Mouse (Mus musculus) lung, adult 18-20 months (tissue): ENCODE results near the gene Gm20388.
"Not testable (repeated sequence)": the region's sequence is repeated elsewhere in the genome, so short reads cannot be mapped to it uniquely, and the experiment has no call there.

Experiments
- DNase-seq, 2 experiments: peaks; one replicate each; pipeline ENCODE4 v3.0.0; 2022; ENCODE audit warnings: mixed read lengths in 2 of 2

The Gm20388 gene

DNA sequence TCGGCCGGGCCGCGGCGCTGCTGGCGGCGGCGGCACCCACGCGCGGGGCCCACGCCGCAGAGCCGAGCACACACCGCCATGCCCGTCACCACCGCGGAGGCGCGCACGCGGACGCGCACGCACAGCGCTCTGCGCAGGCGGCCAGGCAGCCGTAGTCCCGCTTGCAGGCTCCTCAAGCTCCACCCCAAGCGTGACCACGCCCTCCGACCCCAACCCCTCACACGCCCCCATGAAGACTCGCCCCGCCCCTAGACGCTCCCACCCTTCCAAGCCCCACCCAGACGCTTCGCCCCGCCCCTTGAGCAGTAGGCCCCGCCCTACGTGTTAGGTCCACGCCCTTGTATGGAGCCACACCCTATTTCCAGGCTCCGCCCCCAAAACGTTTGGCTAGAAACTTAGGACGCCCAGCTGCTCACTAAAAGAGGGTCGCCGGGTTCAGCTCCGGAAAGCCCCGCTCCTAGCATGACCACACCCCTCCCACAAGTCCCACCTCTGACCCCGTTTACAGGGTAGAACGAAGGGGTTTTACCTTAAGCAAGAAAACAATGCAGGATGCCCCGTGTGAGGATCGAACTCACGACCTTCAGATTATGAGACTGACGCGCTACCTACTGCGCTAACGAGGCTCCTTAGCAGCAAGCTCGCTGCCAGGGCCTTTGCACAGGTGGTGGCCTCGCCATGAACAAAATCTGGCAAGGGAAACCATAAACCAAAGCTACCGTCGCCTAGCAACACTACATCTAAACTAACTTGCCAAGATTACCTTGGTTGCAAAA lies 1668.2 kb downstream of the Gm20388 start, which contains the start of gene Fbxo31:
Fbxo31 (minus strand) TSS at position 131 of the 776 bp plus-strand sequence.
- peak; percentile 91 to 93 for DNase-seq

DNA sequence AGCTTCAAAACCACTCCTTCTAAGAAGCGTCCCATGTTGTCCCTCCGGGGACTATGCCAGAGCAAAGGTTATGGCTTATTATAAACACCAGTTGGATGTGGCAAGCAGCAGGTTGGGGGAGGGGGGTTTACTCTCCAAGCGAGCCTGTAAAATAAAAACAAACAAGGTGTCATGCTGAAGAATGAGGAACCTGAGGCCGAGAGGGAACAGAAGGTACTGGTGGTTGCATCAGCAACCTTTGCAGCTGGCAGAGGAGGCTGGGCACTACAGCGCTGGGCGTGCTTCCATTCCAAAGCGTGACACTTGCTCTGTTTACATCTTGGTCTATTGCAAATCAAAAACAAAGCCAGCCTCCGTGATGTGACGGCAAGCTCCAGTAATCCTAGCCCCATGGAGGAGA lies 1669.8 kb downstream of the Gm20388 start:
- peak; percentile 75 to 88 for DNase-seq

GRCm38 (mm10) chr8:121583653-121584052 lies 1673.0 kb downstream of the Gm20388 start:
- DNase-seq = peak in 1 of 2 experiments; percentile 54

DNA sequence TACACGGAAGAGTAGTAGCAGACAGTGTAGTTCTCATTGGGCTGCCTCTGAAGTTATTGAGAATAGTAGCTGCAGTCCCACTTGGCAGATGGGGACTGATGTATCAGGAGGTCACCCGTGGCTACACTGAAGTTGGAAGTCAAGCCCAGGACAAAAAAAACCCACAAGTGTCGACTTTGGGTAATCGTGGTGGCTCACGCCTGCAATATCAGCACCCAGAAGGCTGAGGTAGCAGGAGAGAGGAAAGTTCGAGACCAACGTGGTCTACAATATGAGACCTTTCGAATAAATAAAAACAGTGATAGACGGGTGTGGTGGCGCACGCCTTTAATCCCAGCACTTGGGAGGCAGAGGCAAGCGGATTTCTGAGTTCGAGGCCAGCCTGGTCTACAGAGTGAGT lies 1674.1 kb downstream of the Gm20388 start:
- no peak for DNase-seq

- peak; percentile 99 to 100 for DNase-seq
Measured at GRCm38 (mm10) chr8:121585159-121585825, 1674.7 kb downstream of the Gm20388 start.

DNA sequence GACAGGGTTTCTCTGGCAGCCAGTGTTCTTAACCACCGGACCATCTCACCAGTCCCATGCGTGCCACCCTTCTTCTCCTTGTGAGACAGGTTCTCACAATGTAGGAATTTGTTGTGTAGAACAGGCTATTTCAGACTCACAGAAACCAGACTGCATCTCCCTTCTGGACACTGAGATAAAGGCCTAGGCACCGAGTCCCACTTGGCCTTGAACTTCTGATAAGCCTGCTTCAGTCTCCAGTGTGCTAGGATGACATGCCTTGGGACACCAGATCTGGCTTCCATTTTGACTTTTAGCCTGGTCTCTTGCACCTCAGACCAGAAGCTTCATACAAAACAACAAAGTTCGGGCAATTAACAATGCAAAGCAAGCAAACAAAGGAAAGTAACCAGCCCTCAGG lies 1678.1 kb downstream of the Gm20388 start:
- DNase-seq = no peak

DNA sequence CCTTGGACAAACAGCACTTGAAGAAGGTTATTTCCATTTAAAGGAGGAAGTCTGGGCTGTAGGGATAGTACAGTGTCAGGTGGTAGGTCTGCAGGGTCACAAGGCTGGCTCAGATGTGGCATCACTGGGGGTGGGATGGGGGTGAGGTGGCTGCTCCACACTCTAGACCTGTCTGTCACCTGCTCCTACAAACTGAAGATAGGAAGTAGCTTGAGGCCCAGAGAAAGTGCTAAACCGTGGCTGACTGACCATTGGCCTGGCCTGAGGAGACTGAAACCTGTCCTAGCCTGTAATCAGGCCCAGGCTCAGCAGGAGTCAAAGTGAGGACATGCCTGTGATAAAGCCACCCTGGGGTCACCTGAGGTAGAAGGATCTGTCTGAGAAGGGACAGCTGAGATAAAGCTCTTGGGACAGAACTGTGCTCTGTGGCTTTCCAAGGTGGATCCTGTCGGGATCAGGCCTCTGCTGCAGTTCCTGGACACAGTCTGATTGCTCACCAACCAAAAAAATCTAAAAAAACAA lies 1678.6 kb downstream of the Gm20388 start:
- no peak for DNase-seq

DNA sequence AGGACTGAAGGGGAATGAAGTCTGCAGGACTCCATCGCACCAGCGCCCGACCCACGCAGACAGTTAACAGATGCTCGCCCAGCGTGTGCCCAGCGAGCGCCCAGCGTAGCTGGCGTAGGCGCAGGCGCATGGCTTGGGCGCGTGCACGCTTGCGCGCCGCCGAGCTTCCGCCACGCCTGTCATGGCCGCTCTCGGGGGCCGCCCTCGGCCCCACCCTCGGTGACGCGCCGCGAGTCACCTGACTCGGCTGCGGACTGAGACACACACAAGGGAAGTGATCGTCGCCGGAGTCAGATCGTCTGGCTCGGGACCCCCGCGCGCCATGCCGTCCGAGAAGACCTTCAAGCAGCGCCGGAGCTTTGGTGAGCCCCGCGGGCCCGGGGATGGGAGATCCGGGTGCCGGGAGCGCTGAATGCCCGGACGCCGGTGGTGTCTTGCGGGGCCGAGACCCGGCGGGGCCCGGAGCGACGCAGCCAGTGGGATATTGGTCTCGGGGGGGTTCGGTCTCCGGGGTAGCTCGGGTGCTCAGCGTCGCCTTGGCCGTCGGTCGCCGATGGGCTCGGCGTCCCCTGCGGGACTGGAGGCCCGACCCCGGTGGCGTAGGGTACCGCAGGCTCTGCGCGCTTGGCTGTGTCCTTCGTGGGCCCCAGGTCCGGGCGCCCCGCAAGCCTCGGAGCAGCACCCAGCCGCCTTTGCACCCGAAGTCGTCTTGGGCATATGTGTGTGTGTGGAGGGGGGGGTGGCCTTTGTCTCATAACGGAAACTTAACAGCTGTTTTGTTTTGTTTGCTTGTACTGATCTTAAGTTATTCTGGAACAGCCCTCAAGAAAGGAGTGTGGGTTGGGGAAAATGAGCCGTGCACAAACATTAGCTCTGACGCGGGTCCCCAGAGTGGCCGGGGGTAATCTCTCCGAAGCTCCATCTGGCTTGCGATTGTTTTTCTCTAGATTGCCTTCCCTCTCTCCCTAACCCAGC lies 1679.8 kb downstream of the Gm20388 start, which contains the start of gene Map1lc3b:
Map1lc3b (plus strand) TSS at position 159 of the 975 bp plus-strand sequence.
- peak; percentile 93 for DNase-seq

DNA sequence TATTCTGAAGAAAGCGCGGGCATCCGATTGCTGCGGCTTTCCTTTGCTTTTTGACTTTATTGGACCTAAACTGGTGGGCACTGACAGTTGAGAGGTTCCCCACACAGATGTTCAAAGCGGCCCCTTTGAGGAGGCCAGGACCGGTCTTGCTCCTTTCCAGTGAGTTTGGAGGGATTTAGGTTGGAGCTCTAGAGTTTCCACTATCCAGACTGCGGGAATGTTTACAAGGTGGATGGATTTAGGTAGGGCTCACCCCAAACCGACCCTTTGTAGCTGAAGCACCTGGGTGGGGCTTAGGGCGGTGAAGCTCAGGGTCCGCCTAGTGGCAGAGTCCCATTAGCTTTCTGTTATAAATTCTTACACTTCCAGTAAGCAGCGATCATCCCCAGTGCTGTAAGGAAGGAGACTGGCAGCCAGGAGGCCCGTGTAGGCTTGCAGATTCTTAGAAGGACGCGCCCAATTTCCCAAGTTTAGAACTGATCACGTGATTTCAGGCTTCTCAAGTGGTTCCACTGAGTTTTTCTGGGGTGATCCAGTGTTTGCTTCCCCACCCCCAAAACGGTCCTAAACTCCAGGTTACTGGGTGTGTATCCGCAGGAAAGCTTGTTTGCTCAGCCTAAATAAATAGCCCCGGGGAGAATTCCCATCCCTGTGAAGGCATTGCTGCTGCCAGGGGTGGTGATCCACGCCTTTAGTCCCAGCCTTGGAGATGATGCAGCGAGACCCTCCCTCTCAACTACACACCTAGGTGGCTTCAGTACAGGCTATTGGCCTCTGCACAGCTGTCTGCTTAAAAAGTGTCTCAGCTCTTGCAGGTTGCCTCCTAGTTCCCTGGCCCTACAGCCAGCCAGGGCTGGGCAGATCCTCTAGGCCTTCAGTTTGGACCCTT lies 1680.8 kb downstream of the Gm20388 start:
- peak; percentile 49 to 73 for DNase-seq

- DNase-seq = no peak
Measured at GRCm38 (mm10) chr8:121593293-121593692, 1682.7 kb downstream of the Gm20388 start.

GRCm38 (mm10) chr8:121593983-121594382 lies 1683.3 kb downstream of the Gm20388 start:
- peak in 1 of 2 experiments; percentile 68 for DNase-seq

DNA sequence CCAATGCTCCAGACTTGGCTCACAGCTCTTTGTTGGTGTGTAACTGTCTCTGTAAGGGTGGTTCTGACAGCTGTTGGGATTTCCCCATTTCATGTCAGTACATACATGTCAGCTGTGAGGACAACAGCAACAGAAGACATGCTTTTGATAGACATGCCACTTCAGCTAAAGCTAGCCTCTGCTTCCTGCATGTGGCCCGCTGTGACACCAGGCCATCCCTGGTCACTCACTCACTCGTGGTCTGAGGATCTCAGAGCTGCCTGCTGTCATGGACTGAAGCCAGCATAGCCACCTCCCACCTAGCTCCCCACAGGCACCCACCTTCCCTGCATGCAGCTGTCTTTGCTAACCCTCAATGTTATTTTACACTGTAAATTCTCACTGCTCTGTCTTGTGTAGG lies 1686.9 kb downstream of the Gm20388 start:
- DNase-seq = not testable (repeated sequence)

- DNase-seq = no peak
Measured at GRCm38 (mm10) chr8:121598190-121598589, 1687.5 kb downstream of the Gm20388 start.

- DNase-seq = peak; percentile 83 to 88
Measured at GRCm38 (mm10) chr8:121598892-121599291, 1688.3 kb downstream of the Gm20388 start.

GRCm38 (mm10) chr8:121599842-121600241 lies 1689.2 kb downstream of the Gm20388 start:
- DNase-seq = no peak

DNA sequence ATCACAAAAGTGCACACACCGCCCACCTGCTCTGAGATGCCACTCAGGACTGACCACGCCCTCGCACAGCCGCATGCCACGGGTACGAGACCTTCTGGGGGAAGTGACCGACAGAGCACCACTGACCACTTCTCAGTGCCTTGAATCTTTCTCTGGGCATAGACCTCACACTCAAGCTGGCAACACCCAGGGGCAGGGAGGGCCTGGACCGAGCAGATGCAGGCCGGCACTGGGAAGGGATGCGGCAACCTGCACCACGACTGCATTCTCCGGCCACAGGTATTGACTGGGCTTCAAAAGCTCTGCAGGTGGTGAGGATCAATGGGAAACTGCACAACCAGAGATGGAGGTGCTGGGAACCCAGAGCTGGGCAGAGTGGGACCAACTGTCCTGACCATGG lies 1691.8 kb downstream of the Gm20388 start:
- no peak for DNase-seq

DNA sequence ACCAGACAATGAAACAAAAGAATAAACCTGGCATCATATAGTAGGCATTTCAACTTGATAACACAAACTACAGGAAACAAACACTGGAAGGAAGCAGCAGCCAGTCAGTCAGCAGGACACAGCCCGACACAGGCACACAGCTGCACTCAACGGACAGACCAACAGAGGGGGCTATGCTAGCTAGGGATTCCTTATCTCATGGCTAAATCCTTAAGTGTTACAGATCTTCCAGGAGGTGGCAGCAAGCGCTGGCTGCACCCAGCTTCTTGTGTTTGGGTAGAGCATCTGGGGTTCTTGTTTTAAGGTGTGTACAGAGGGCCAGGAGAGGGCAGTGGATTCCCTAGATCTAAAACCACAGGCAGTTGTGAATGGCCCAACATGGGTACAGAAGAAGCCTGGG lies 1692.2 kb downstream of the Gm20388 start:
- DNase-seq = peak; percentile 79 to 87

DNA sequence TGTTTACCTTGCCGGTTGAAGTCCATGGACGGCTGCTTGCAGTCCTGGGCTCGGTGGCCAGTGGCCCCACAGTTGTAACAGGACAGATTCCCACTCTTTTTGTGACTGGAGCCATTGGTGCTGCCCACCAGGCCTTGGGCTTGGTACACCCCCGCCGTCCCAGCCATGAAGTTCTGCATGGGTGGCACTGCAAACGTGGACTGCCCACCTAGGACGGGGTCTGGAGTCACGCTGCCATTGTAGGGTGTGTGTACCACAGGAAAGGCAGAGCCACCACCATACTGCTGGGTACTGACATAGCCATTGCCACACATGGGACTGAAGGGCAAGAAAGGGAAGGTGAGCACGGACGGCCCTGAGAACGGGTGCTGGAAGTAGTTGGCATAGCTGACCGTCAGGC lies 1693.2 kb downstream of the Gm20388 start:
- DNase-seq = no peak

DNA sequence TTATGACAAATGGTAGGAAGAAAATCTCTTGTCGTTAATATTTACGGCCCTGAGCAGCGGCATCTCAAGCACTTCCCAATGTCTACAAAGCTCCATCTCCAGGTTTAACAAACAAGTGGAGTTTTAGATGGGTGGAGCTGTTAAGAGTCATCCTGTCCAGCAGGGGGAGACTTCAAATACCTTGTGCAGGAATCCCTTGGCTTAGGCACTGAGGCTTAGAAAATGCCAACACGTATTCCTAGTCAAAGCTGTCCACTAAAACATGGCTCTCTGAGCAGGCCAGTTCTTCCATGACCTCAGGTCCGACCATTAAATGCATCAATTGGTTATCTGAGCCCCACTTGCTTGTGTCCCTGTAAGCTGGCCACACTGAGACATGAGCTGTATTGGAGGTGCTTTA lies 1697.0 kb downstream of the Gm20388 start:
- no peak for DNase-seq

DNA sequence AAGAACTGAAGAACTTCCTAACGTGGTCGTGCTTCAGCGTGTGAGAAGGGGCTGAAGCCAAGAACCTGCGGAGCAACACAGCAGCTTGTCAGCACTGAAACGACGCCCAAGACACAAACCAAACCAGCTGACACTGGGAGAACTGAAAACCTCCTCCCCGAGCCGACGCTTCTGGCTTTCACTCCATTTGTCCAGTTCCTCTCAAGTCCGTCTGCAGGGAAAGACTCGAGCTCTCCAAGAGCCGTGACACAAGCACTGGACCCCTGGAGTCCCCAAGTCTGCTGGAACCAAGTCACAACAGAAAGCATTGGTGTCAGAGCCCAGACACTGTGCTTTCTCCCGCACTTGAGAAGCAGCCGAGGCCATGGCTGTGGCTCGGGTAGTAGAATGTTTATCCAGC lies 1698.6 kb downstream of the Gm20388 start:
- DNase-seq = no peak

DNA sequence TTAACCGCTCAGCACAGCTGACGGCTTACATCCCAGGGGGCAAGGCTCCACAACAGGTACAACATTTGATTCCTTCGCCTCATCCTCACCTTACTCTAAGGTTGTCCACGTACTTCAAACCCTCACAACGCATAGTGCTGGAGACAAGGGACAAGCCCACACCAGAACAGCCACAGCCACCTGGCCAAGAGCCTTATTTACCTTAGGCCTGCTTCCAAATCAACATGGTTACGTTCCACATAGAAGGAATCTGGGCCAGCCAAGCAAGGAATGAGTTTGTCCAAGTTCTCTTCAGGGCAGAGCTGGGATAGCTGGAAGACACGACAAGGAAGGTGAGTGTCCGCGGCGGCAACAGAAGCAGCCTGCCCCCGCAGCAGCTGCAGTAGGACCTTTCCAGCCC lies 1699.3 kb downstream of the Gm20388 start:
- no peak for DNase-seq

GRCm38 (mm10) chr8:121613419-121613818 lies 1702.8 kb downstream of the Gm20388 start:
- no peak for DNase-seq
